Mouse (Mus musculus): Measurements from ENCODE around the gene Zdhhc9. TPM values are rescaled to one million over a fixed set of nuclear protein-coding genes. Genes with fewer than 3 reads are reported as not detected.
A peak's percentile ranks its signal among the peaks of the same experiment; 100 is the strongest.

Zdhhc9 gene
- polyA plus RNA-seq (2015; fragmentation: Nextera tagmentation; extraction: Ambion mirVana) = 3.9 and 4.2 TPM in 2 replicates

GRCm38 (mm10) chrX:48208519-48209185 is at the start of gene Zdhhc9:
Gene Zdhhc9, minus strand, starts transcription at chrX:48208878.
- Histone ChIP-seq H3K27ac (ENCODE audit: low read length) (peak within 1 kb of the TSS; percentile 51), H3K4me3 (ENCODE audit: low read depth, low read length) (peak within 1 kb of the TSS; percentile 58), H3K9me3 (ENCODE audit: low read length) (no peaks in the 10 kb centered on the region), H3K4me2 (replicated peaks; ENCODE audit: low read depth, low read length) (peak within 1 kb of the TSS; percentile 61), H3K4me1 (ENCODE audit: insufficient read depth, low read depth, low read length) (no peaks in the 10 kb centered on the region), H3K36me3 (ENCODE audit: insufficient read depth, low read length) (no peaks in the 10 kb centered on the region), H3K27me3 (replicated peaks; ENCODE audit: insufficient read depth, low read length) (no peaks in the 10 kb centered on the region), H3K9ac (replicated peaks; ENCODE audit: low read depth) (peak within 1 kb of the TSS; percentile 51)
- peak; percentile 98 for ATAC-seq
- WGBS = 13% methylated on average over 28 of the region's 34 CpGs
- DNase-seq (ENCODE audit: low spot score) = peak; percentile 89
- TF ChIP-seq EP300 (IDR thresholded peaks at IDR 0.05) (no peak), CTCF (IDR thresholded peaks at IDR 0.05) (no peak)

GRCm38 (mm10) chrX:48257011-48257410 is 48.3 kb upstream of the Zdhhc9 start:
- no peaks in the 10 kb centered on the region for H3K9me3 ChIP-seq (ENCODE audit: low read length)
- ATAC-seq = no peak
- H3K27ac ChIP-seq (ENCODE audit: low read length) = peak overlapping the region; percentile 83; the same call in 1 of the 2 replicates
- no peaks in the 10 kb centered on the region for H3K36me3 ChIP-seq (ENCODE audit: insufficient read depth, low read length)
- peak overlapping the region; percentile 13; the same call in 1 of the 2 replicates for H3K9ac ChIP-seq (replicated peaks; ENCODE audit: low read depth)
- 6% methylated on average over 16 of the region's 16 CpGs for WGBS
- DNase-seq (ENCODE audit: low spot score) = peak; percentile 11
- peak overlapping the region; percentile 48 for H3K4me3 ChIP-seq (ENCODE audit: low read depth, low read length)
- no peaks in the 10 kb centered on the region for H3K4me1 ChIP-seq (ENCODE audit: insufficient read depth, low read depth, low read length)
- H3K4me2 ChIP-seq (replicated peaks; ENCODE audit: low read depth, low read length) = peak overlapping the region; percentile 58
- H3K27me3 ChIP-seq (replicated peaks; ENCODE audit: insufficient read depth, low read length) = no peaks in the 10 kb centered on the region
- TF ChIP-seq EP300 (IDR thresholded peaks at IDR 0.05) (no peak), CTCF (IDR thresholded peaks at IDR 0.05) (no peak)

GRCm38 (mm10) chrX:48256468-48257007 is 47.9 kb upstream of the Zdhhc9 start, which contains the start of gene Utp14a:
Gene Utp14a, plus strand, starts transcription at chrX:48256862.
- peak; percentile 99 for ATAC-seq
- no peaks in the 10 kb centered on the region for H3K36me3 ChIP-seq (ENCODE audit: insufficient read depth, low read length)
- TF ChIP-seq EP300 (IDR thresholded peaks at IDR 0.05) = peak; percentile 13; the same call in 1 of the 2 replicates
- TF ChIP-seq CTCF (IDR thresholded peaks at IDR 0.05) = no peak
- peak; percentile 96 for DNase-seq (ENCODE audit: low spot score)
- H3K4me1 ChIP-seq (ENCODE audit: insufficient read depth, low read depth, low read length) = no peaks in the 10 kb centered on the region
- peak within 1 kb of the TSS; percentile 48 for H3K4me3 ChIP-seq (ENCODE audit: low read depth, low read length)
- H3K27me3 ChIP-seq (replicated peaks; ENCODE audit: insufficient read depth, low read length) = no peaks in the 10 kb centered on the region
- H3K27ac ChIP-seq (ENCODE audit: low read length) = peak within 1 kb of the TSS; percentile 83
- 3% methylated on average over 33 of the region's 33 CpGs for WGBS
- peak within 1 kb of the TSS; percentile 32; the same call in 1 of the 2 replicates for H3K9ac ChIP-seq (replicated peaks; ENCODE audit: low read depth)
- H3K4me2 ChIP-seq (replicated peaks; ENCODE audit: low read depth, low read length) = peak within 1 kb of the TSS; percentile 58
- H3K9me3 ChIP-seq (ENCODE audit: low read length) = no peaks in the 10 kb centered on the region

DNA sequence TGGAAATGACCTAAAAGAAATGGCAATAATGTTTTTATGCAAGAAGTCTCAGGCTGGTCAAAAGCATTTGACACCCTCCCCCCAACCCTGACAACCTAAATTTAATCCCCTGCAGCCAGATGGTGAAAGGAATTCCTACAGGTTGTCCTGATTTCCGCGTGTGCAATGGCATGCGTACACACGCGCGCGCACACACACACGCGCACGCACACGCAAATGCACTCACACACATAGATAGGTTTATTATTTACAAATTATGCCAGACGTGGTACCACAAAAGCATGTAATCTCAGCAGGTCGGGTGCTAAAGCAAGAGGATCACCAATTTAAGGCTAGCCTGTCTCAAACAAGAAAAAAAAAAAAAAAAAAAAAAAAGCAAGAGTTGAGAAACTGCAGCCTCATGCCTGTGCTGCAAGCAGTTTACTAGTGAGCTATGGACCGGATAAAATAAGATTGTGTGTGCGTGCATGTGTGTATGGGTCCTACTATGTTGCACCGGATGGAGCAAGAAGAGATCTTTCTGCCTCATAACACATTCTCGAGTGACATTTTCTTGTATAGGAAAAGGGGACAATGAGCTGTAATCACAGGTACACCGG is 47.3 kb upstream of the Zdhhc9 start:
- WGBS = 15% methylated on average over 18 of the region's 18 CpGs
- Histone ChIP-seq H3K4me1 (ENCODE audit: insufficient read depth, low read depth, low read length) (no peaks in the 10 kb centered on the region), H3K4me3 (ENCODE audit: low read depth, low read length) (peak overlapping the region; percentile 48), H3K27me3 (replicated peaks; ENCODE audit: insufficient read depth, low read length) (no peaks in the 10 kb centered on the region), H3K9me3 (ENCODE audit: low read length) (no peaks in the 10 kb centered on the region), H3K4me2 (replicated peaks; ENCODE audit: low read depth, low read length) (peak overlapping the region; percentile 58), H3K9ac (replicated peaks; ENCODE audit: low read depth) (0 out of 2 replicates have a peak overlapping the region, but pooled peaks have one; percentile 32), H3K27ac (ENCODE audit: low read length) (peak overlapping the region; percentile 83), H3K36me3 (ENCODE audit: insufficient read depth, low read length) (no peaks in the 10 kb centered on the region)
- peak; percentile 59 for ATAC-seq
- no peak for TF ChIP-seq EP300 (IDR thresholded peaks at IDR 0.05)
- no peak for TF ChIP-seq CTCF (IDR thresholded peaks at IDR 0.05)
- no peak for DNase-seq (ENCODE audit: low spot score)

GRCm38 (mm10) chrX:48234417-48234816 is 25.7 kb upstream of the Zdhhc9 start:
- H3K36me3 ChIP-seq (ENCODE audit: insufficient read depth, low read length) = no peaks in the 10 kb centered on the region
- WGBS = 25% methylated on average over 7 of the region's 7 CpGs
- H3K9me3 ChIP-seq (ENCODE audit: low read length) = no peaks in the 10 kb centered on the region
- ATAC-seq (peak; percentile 82), DNase-seq (ENCODE audit: low spot score) (peak; percentile 71)
- H3K27me3 ChIP-seq (replicated peaks; ENCODE audit: insufficient read depth, low read length) = no peaks in the 10 kb centered on the region
- H3K4me1 ChIP-seq (ENCODE audit: insufficient read depth, low read depth, low read length) = no peaks in the 10 kb centered on the region
- no peak overlapping the region for H3K4me2 ChIP-seq (replicated peaks; ENCODE audit: low read depth, low read length)
- H3K9ac ChIP-seq (replicated peaks; ENCODE audit: low read depth) = no peak overlapping the region
- no peak overlapping the region for H3K27ac ChIP-seq (ENCODE audit: low read length)
- no peak overlapping the region for H3K4me3 ChIP-seq (ENCODE audit: low read depth, low read length)
- TF ChIP-seq CTCF (IDR thresholded peaks at IDR 0.05) = no peak
- TF ChIP-seq EP300 (IDR thresholded peaks at IDR 0.05) = 0 out of 2 replicates have a peak, but pooled peaks have one; percentile 17

DNA sequence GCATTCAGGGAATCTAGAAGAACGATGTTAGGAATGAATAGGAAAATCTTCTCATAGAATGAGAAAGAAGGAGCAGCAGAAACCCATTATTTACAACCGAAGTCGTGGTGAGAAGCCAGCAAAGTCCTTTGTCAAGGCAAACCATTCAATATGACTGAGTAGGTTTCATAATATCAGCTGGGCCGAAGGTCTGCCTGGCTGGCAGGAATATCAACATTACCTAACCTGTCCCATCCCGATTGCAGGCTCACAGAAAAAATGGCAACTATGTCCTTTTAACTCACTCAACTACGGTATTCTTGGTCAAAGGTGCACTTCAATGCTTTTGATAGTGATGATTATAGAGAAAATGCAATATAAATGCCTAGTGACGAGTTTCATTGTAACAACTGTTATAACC is 17.5 kb upstream of the Zdhhc9 start:
- WGBS = 70% methylated on average over 7 of the region's 7 CpGs
- Histone ChIP-seq H3K4me2 (replicated peaks; ENCODE audit: low read depth, low read length) (no peak overlapping the region), H3K9ac (replicated peaks; ENCODE audit: low read depth) (no peak overlapping the region), H3K4me1 (ENCODE audit: insufficient read depth, low read depth, low read length) (no peaks in the 10 kb centered on the region), H3K27me3 (replicated peaks; ENCODE audit: insufficient read depth, low read length) (no peaks in the 10 kb centered on the region), H3K36me3 (ENCODE audit: insufficient read depth, low read length) (no peaks in the 10 kb centered on the region), H3K27ac (ENCODE audit: low read length) (no peak overlapping the region), H3K4me3 (ENCODE audit: low read depth, low read length) (no peak overlapping the region), H3K9me3 (ENCODE audit: low read length) (no peaks in the 10 kb centered on the region)
- TF ChIP-seq CTCF (IDR thresholded peaks at IDR 0.05) (no peak), EP300 (IDR thresholded peaks at IDR 0.05) (no peak)
- DNase-seq (ENCODE audit: low spot score) (no peak), ATAC-seq (no peak)

Measured in lung, postnatal 0 days (tissue).